Mouse (Mus musculus) Patski (cell line): ENCODE data around the gene Hes3. TPM values are rescaled to one million over a fixed set of nuclear protein-coding genes. Genes with fewer than 3 reads are reported as not detected.

Source experiments
- ATAC-seq: fragments of 100-300 bp; one replicate; pipeline ENCODE4 v1.8.0; 2021
- CTCF ChIA-PET: fragments of 350-600 bp; sonication (Branson Sonifier 250); formaldehyde crosslinking; loops from one replicate; lab custom pipeline; 2022; ENCODE audit warnings: inconsistent platforms; lab: Charles Lee
- POLR2A ChIA-PET: fragments of 350-600 bp; sonication (Branson Sonifier 250); formaldehyde crosslinking; loops from one replicate; lab custom pipeline; 2022; ENCODE audit warnings: antibody characterized with exemption, inconsistent platforms; lab: Charles Lee
- DNase-seq: peaks from one replicate; pipeline ENCODE4 v3.0.0-alpha.2; 2011; ENCODE audit warnings: low read depth, low spot score
- H3K27me3 ChIP-seq: fragments of 371-371 bp; one replicate; pipeline ENCODE4 v1.5.1; 2021
- CTCF ChIP-seq: fragments of 100-300 bp; IDR thresholded peaks from one replicate; pipeline ENCODE4 v1.5.1; 2021
- in situ Hi-C: fragments of 300-500 bp; cut with MboI; formaldehyde crosslinking; loops from 3 replicates; pipeline ENCODE4 v1.11.1; 2018; ENCODE audit warnings: low pct_unique_long_range_greater_than_20kb, mixed read lengths
- polyA plus RNA-seq: library from polyadenylated mRNA; unstranded; gene quantifications from one replicate; pipeline ENCODE4 v1.2.3, GENCODE M21; 2021

Gene Hes3
- polyA plus RNA-seq, 1 experiment from 2014 or later, result 0.12 TPM

- ChIA-PET POLR2A (interaction anchor here (0.6 kb wide), 1 partner anchor 106 kb away, joined by 7 read pairs; no protein-coding TSS in a partner anchor), CTCF (interaction anchor here (0.7 to 3.2 kb wide), 8 partner anchors 9 to 140 kb away, joined by 3 to 9 read pairs (median 3); no protein-coding TSS in a partner anchor)
- H3K27me3 ChIP-seq, result no peaks in the 10 kb centered on the region
- TF ChIP-seq CTCF, result no peak
- in situ Hi-C loops, result no loop called here
- DNase-seq (no peak), ATAC-seq (no peak)
Observed at GRCm38 (mm10) chr4:152294188-152294929, 2.9 kb upstream of the Hes3 start.

GRCm38 (mm10) chr4:152292102-152292765, 772 bp upstream of the Hes3 start:
- H3K27me3 ChIP-seq, result no peaks in the 10 kb centered on the region
- in situ Hi-C loops, result no loop called here
- CTCF ChIA-PET, result interaction anchor here (2.0 to 3.2 kb wide), 2 partner anchors 20 to 142 kb away, joined by 5 to 9 read pairs; no protein-coding TSS in a partner anchor
- POLR2A ChIA-PET, result no interaction called here
- TF ChIP-seq CTCF, result no peak
- ATAC-seq (peak; percentile 38), DNase-seq (no peak)

GRCm38 (mm10) chr4:152290991-152291390, 471 bp downstream of the Hes3 start:
- in situ Hi-C loops, result no loop called here
- ChIA-PET CTCF (interaction anchor here (3.2 kb wide), 1 partner anchor 143 kb away, joined by 9 read pairs; no protein-coding TSS in a partner anchor), POLR2A (no interaction called here)

GRCm38 (mm10) chr4:152290385-152290784, 1.1 kb downstream of the Hes3 start:
- H3K27me3 ChIP-seq, result no peaks in the 10 kb centered on the region
- TF ChIP-seq CTCF, result no peak
- CTCF ChIA-PET, result no interaction called here
- ATAC-seq, result no peak
- POLR2A ChIA-PET, result no interaction called here
- in situ Hi-C loops, result no loop called here
- DNase-seq, result no peak

More at GRCm38 (mm10) chr4:152290991-152291390, 471 bp downstream of the Hes3 start:
- no peaks in the 10 kb centered on the region for H3K27me3 ChIP-seq
- TF ChIP-seq CTCF, result no peak
- DNase-seq, result no peak
- no peak for ATAC-seq

- no peaks in the 10 kb centered on the region for H3K27me3 ChIP-seq
Observed at GRCm38 (mm10) chr4:152288398-152288945, 3.0 kb downstream of the Hes3 start.

GRCm38 (mm10) chr4:152287317-152288120, 3.9 kb downstream of the Hes3 start:
- in situ Hi-C loops, result loop anchor here (5.0 kb wide), 1 partner anchor 115 kb away; no protein-coding TSS in a partner anchor
- H3K27me3 ChIP-seq, result no peaks in the 10 kb centered on the region
- no peak for ATAC-seq
- POLR2A ChIA-PET, result interaction anchor here (1.1 kb wide), 1 partner anchor 11 kb away, joined by 3 read pairs; no protein-coding TSS in a partner anchor
- TF ChIP-seq CTCF, result no peak
- no peak for DNase-seq
- CTCF ChIA-PET, result interaction anchor here (0.8 to 1.1 kb wide), 2 partner anchors 38 to 73 kb away, joined by 4 read pairs; partner anchors contain the start of gene Rpl22

More at GRCm38 (mm10) chr4:152288398-152288945, 3.0 kb downstream of the Hes3 start:
- no peak for ATAC-seq
- no peak for DNase-seq
- POLR2A ChIA-PET, result no interaction called here
- CTCF ChIA-PET, result no interaction called here
- TF ChIP-seq CTCF, result no peak
- in situ Hi-C loops, result loop anchor here (5.0 kb wide), 1 partner anchor 116 kb away; no protein-coding TSS in a partner anchor

- no peaks in the 10 kb centered on the region for H3K27me3 ChIP-seq
- ATAC-seq (peak; percentile 59), DNase-seq (no peak)
- POLR2A ChIA-PET, result interaction anchor here (1.1 kb wide), 1 partner anchor 10 kb away, joined by 3 read pairs; no protein-coding TSS in a partner anchor
- in situ Hi-C loops, result loop anchor here (5.0 kb wide), 1 partner anchor 115 kb away; no protein-coding TSS in a partner anchor
- CTCF ChIA-PET, result interaction anchor here (0.8 to 1.1 kb wide), 2 partner anchors 38 to 73 kb away, joined by 4 read pairs; partner anchors contain the start of gene Rpl22
- TF ChIP-seq CTCF, result no peak
Observed at GRCm38 (mm10) chr4:152286887-152287286, 4.6 kb downstream of the Hes3 start.

- no peaks in the 10 kb centered on the region for H3K27me3 ChIP-seq
Observed at GRCm38 (mm10) chr4:152286183-152286582, 5.3 kb downstream of the Hes3 start.

GRCm38 (mm10) chr4:152285505-152285904, 6.0 kb downstream of the Hes3 start:
- H3K27me3 ChIP-seq, result no peaks in the 10 kb centered on the region
- ATAC-seq (no peak), DNase-seq (no peak)
- no peak for TF ChIP-seq CTCF
- ChIA-PET CTCF (interaction anchor here (0.7 to 2.3 kb wide), 5 partner anchors 9 to 72 kb away, joined by 3 to 10 read pairs (median 3); no protein-coding TSS in a partner anchor), POLR2A (no interaction called here)
- in situ Hi-C loops, result loop anchor here (5.0 kb wide), 1 partner anchor 113 kb away; no protein-coding TSS in a partner anchor

More at GRCm38 (mm10) chr4:152286183-152286582, 5.3 kb downstream of the Hes3 start:
- TF ChIP-seq CTCF, result no peak
- DNase-seq, result no peak
- ATAC-seq, result no peak
- in situ Hi-C loops, result loop anchor here (5.0 kb wide), 1 partner anchor 114 kb away; no protein-coding TSS in a partner anchor
- ChIA-PET POLR2A (interaction anchor here (1.1 kb wide), 1 partner anchor 10 kb away, joined by 3 read pairs; no protein-coding TSS in a partner anchor), CTCF (interaction anchor here (0.7 to 1.4 kb wide), 4 partner anchors 10 to 39 kb away, joined by 3 to 5 read pairs (median 4); partner anchors contain the start of gene Rpl22)
